Mouse (Mus musculus) intestine, postnatal 0 days (tissue): ENCODE results near the gene Ogfrl1. TPM values are rescaled to one million over a fixed set of nuclear protein-coding genes. Genes with fewer than 3 reads are reported as not detected.

Experiments
- ATAC-seq: fragments of 200-750 bp; cut with Nextera tagmentation; 2 replicates; pipeline ENCODE4 v1.8.0; 2017; ENCODE audit warnings: mild to moderate bottlenecking, moderate TSS enrichment, moderate library complexity
- H3K27ac ChIP-seq: fragments of 300-500 bp; sonication (generic); 2 replicates; pipeline ENCODE4 v1.5.1; 2014; ENCODE audit warnings: mild to moderate bottlenecking, low read depth, low read length, moderate library complexity
- H3K27me3 ChIP-seq: fragments of 300-500 bp; sonication (generic); replicated peaks from 2 replicates; pipeline ENCODE4 v1.6.1; 2014; ENCODE audit warnings: low read length, mixed read lengths; ENCODE audit not compliant: control insufficient read depth, insufficient read depth
- H3K36me3 ChIP-seq: fragments of 300-500 bp; sonication (generic); 2 replicates; pipeline ENCODE4 v1.6.1; 2014; ENCODE audit warnings: mild to moderate bottlenecking, moderate library complexity; ENCODE audit not compliant: control insufficient read depth, insufficient read depth
- H3K4me1 ChIP-seq: fragments of 300-500 bp; sonication (generic); replicated peaks from 2 replicates; pipeline ENCODE4 v1.6.1; 2014; ENCODE audit warnings: antibody characterized with exemption, low read length, mixed read lengths; ENCODE audit not compliant: control insufficient read depth, insufficient read depth
- H3K4me2 ChIP-seq: fragments of 300-500 bp; sonication (generic); replicated peaks from 2 replicates; pipeline ENCODE4 v1.6.1; 2014; ENCODE audit warnings: low read depth, mild to moderate bottlenecking, moderate library complexity
- H3K4me3 ChIP-seq: fragments of 300-500 bp; sonication (generic); 2 replicates; pipeline ENCODE4 v1.5.1; 2014; ENCODE audit warnings: low read depth, low read length
- H3K9ac ChIP-seq: fragments of 300-500 bp; sonication (generic); 2 replicates; pipeline ENCODE4 v1.6.1; 2014; ENCODE audit warnings: mild to moderate bottlenecking, low read depth, low read length
- H3K9me3 ChIP-seq: fragments of 300-500 bp; sonication (generic); 2 replicates; pipeline ENCODE4 v1.6.1; 2016; ENCODE audit warnings: mixed run types; ENCODE audit not compliant: control insufficient read depth
- CTCF ChIP-seq: sonication (generic); IDR thresholded peaks from 2 replicates; pipeline ENCODE4 v1.5.1; 2016; ENCODE audit warnings: low read depth, mild to moderate bottlenecking, control low read depth, antibody characterized with exemption, moderate library complexity
- WGBS: fragments of 180-500 bp; shearing (Covaris S2); extraction: QIAGEN DNeasy Blood & Tissue Kit; methylation state at CpG from one replicate; pipeline ENCODE4 v1.1.7; 2014; 5-methylcytosine and 5-hydroxymethylcytosine counted together
- polyA plus RNA-seq: library from polyadenylated mRNA; unstranded; fragments of >200 nt; fragmentation: Nextera tagmentation; extraction: Ambion mirVana; gene quantifications from 2 replicates; pipeline ENCODE4 v1.2.1, GENCODE M21; 2015

Ogfrl1 gene
- polyA plus RNA-seq, 1 experiment from 2014 or later: 4.4 TPM

DNA sequence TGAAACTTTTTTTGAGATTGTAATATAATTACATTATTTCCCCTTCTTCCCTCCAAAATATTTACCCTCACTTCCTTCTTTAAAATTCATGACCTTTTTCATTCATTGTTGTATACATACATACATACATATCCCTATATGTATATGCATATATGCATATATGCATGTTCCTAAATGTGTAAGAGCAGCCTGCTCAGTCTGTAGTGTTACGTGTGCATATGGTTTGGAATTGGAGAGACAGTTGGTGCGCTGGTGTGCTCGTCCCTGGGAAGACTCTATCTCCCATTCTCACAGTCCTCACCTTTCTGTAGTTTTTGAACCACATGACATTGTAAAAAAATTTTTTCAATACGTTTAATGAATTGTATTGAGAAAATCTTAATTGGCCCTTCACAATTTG is 75.4 kb downstream of the Ogfrl1 start:
- no peak for TF ChIP-seq CTCF
- no peak overlapping the region for H3K27ac ChIP-seq
- H3K4me1 ChIP-seq: no peaks in the 10 kb centered on the region
- H3K4me3 ChIP-seq: no peak overlapping the region
- H3K4me2 ChIP-seq: no peak overlapping the region
- WGBS: 80% methylated on average over 4 of the region's 4 CpGs
- ATAC-seq: no peak
- no peak overlapping the region for H3K9ac ChIP-seq
- no peaks in the 10 kb centered on the region for H3K36me3 ChIP-seq
- H3K27me3 ChIP-seq: no peaks in the 10 kb centered on the region
- no peaks in the 10 kb centered on the region for H3K9me3 ChIP-seq

DNA sequence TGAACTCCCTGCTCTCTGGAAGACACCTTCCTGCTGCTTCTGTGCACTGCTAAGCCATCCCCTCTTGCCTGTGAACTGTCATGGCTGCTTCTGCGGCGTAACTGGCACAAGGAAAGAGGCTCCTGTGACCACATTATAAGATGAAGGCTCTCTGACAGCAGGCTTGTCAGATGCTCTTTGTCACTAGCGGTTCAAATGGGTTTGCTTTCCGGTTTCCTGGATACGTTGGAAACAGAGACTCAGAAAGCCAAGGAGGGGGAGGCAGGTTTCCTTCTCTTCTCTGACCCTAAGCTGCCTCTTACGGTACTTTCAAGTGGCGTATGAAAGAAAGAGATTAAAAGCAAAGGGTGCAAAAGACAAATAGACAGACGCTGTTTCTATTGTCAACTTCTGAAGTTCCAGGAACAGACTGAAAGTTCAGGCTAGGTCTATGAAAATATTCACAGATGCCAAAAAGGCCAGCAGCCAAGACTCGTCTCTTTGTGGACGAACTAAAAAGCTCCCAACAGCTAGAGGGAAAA is 76.2 kb downstream of the Ogfrl1 start:
- no peaks in the 10 kb centered on the region for H3K36me3 ChIP-seq
- H3K27ac ChIP-seq: no peak overlapping the region
- H3K4me3 ChIP-seq: no peak overlapping the region
- H3K9me3 ChIP-seq: no peaks in the 10 kb centered on the region
- H3K27me3 ChIP-seq: no peaks in the 10 kb centered on the region
- TF ChIP-seq CTCF: no peak
- WGBS: 43% methylated on average over 10 of the region's 10 CpGs
- H3K4me1 ChIP-seq: no peaks in the 10 kb centered on the region
- H3K9ac ChIP-seq: no peak overlapping the region
- no peak for ATAC-seq
- H3K4me2 ChIP-seq: no peak overlapping the region; the same call in 1 of the 2 replicates

DNA sequence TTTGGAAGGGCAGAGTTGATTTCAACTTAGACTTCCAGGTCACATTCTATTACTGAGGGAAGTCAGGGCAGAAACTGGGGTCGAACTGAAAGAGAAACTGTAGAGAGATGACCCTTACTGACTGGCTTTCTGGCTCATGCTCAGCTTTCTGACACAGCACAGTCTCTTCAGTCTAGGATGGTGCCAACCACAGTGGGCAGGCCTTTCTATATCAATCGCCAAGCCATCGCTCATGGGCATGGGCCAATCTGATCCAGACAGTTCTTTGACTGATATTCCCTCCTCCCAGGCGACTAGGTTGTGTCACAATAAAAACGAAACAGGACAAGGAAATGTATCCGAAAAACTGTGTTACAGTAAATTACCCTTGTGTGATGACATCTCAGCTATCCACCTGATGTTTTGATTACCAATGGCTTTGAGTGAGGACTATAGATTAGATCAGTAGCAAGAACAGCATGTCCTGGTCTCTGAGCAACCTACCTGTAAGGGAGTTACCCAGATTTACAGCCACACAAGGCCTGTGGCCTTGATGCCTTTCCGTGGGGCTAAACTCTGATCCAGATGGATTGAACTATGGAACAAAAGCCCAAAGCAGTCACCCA is 76.9 kb downstream of the Ogfrl1 start:
- no peaks in the 10 kb centered on the region for H3K9me3 ChIP-seq
- H3K27ac ChIP-seq: no peak overlapping the region
- 87% methylated on average over 7 of the region's 7 CpGs for WGBS
- H3K4me3 ChIP-seq: no peak overlapping the region
- H3K4me1 ChIP-seq: no peaks in the 10 kb centered on the region
- no peak overlapping the region for H3K9ac ChIP-seq
- no peaks in the 10 kb centered on the region for H3K36me3 ChIP-seq
- H3K27me3 ChIP-seq: no peaks in the 10 kb centered on the region
- no peak for ATAC-seq
- TF ChIP-seq CTCF: no peak
- no peak overlapping the region for H3K4me2 ChIP-seq
